ENCODE assay signal across 17 mouse cellular contexts in the genomic region with DNA sequence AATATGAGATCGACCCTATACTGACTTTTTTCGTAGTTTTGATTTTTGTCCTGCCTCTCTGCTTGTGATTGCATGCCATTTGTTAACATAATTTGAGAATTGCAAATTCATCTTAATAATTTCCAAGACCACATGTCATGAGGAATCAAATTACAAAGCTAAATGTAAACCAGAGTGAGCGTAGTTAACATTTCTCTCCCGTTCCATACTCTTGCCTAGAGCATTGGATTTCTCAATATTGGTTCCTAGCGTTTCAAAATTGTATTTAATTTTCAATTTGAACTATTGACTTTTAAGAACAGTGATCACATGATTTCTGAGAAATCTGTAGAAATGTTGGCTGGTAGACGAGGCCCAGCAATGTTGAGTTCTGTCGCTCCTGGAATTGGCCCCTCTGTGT. TPM values are rescaled to one million over a fixed set of nuclear protein-coding genes. Genes with fewer than 3 reads are reported as not detected.
A peak's percentile ranks its signal among the peaks of the same experiment; 100 is the strongest.
DNase-seq lines count a peak whose midpoint lies in the region; ATAC-seq and TF ChIP-seq lines count a peak whose summit lies in the region.
"Had no signal": no experiment of that assay in that cellular context is flagged by ENCODE, and none has a peak within 500 bp of the region (broad histone marks: within the 10 kb centered on the region; RNA-seq: fewer than 3 reads in every experiment).

No protein-coding gene starts in this region.

- TF ChIP-seq RAD21 in MEL (IDR thresholded peaks at IDR 0.05; ENCODE audit: low read depth, low read length), result no peak

- WGBS in embryonic facial prominence, embryonic 11.5 days, result 66% methylated on average over 7 of the region's 7 CpGs
- 79% methylated on average over 7 of the region's 7 CpGs for WGBS in embryonic facial prominence, embryonic 10.5 days
- 83% methylated on average over 7 of the region's 7 CpGs for WGBS in liver, embryonic 12.5 days (ENCODE audit: insufficient replicate concordance)
- 83% methylated on average over 7 of the region's 7 CpGs for WGBS in liver, postnatal 0 days (ENCODE audit: insufficient replicate concordance)
- 62% methylated on average over 7 of the region's 7 CpGs for WGBS in lung, postnatal 0 days
- WGBS in lung, adult 2 months, result 82% methylated on average over 7 of the region's 7 CpGs

- no peaks in the 10 kb centered on the region for H3K9me3 ChIP-seq in embryonic facial prominence, embryonic 11.5 days (replicated peaks; ENCODE audit: control insufficient read depth, low read length)
- no peaks in the 10 kb centered on the region for H3K9me3 ChIP-seq in embryonic facial prominence, embryonic 10.5 days
- no peaks in the 10 kb centered on the region for H3K9me3 ChIP-seq in liver, embryonic 12.5 days (replicated peaks)
- no peaks in the 10 kb centered on the region for H3K9me3 ChIP-seq in liver, postnatal 0 days (ENCODE audit: low read length)
- H3K9me3 ChIP-seq in lung, postnatal 0 days (ENCODE audit: low read length), result no peaks in the 10 kb centered on the region
- no peaks in the 10 kb centered on the region for H3K9me3 ChIP-seq in MEL (replicated peaks; ENCODE audit: insufficient read depth, low read length)

- peak; percentile 50 for DNase-seq in embryonic facial prominence, embryonic 11.5 days (ENCODE audit: low spot score)
- no peak for DNase-seq in embryonic facial prominence, embryonic 10.5 days (ENCODE audit: low spot score)
- no peak for DNase-seq in liver, postnatal 0 days
- DNase-seq in lung, postnatal 0 days (ENCODE audit: low spot score), result peak; percentile 70
- DNase-seq in lung, adult 2 months, result no peak
- DNase-seq in MEL (ENCODE audit: low read depth, low spot score), result no peak
- no peak for DNase-seq in B cell, adult 2 months
- DNase-seq: adrenal gland, adult 8-10 months; adrenal gland, postnatal 25 days; cerebellum, adult 11 months; cerebellum, adult 11-12 months; cerebellum, adult 18-20 months had no signal

- ATAC-seq in embryonic facial prominence, embryonic 11.5 days (replicated peaks; ENCODE audit: insufficient number of reproducible peaks, low FRiP score, low TSS enrichment, low read depth), result no peak
- no peak for ATAC-seq in liver, embryonic 12.5 days
- no peak for ATAC-seq in liver, postnatal 0 days
- ATAC-seq in lung, postnatal 0 days, result peak; percentile 13; the same call in 1 of the 2 replicates
- ATAC-seq: activated CD4-positive, CD25-positive, alpha-beta regulatory T cell, adult 4 months; CD4-positive, CD25-positive, alpha-beta regulatory T cell, adult 4 months; Patski had no signal

- no peak overlapping the region for H3K4me2 ChIP-seq in embryonic facial prominence, embryonic 11.5 days (ENCODE audit: low read depth, low read length)
- no peak overlapping the region for H3K4me2 ChIP-seq in liver, embryonic 12.5 days
- H3K4me2 ChIP-seq in liver, postnatal 0 days (ENCODE audit: low read depth, low read length), result no peak overlapping the region
- H3K4me2 ChIP-seq in lung, postnatal 0 days (replicated peaks; ENCODE audit: low read depth, low read length), result no peak overlapping the region

- H3K79me2 ChIP-seq in MEL (ENCODE audit: control insufficient read depth, insufficient read depth, low read length, poor library complexity), result peaks cover 17% of the 10 kb centered on the region

- TF ChIP-seq POLR2A in lung, adult 2 months (IDR thresholded peaks at IDR 0.05; ENCODE audit: borderline replicate concordance, extremely low read depth, low read depth, low read length), result no peak
- no peak for TF ChIP-seq POLR2A in MEL (IDR thresholded peaks at IDR 0.05; ENCODE audit: control insufficient read depth in 1 of 2, insufficient read depth in 1 of 2, low read depth in 1 of 2, low read length in 2 of 2, poor library complexity in 1 of 2)

- no peak for TF ChIP-seq CTCF in liver, postnatal 0 days (IDR thresholded peaks at IDR 0.05; ENCODE audit: low read depth)
- TF ChIP-seq CTCF in lung, postnatal 0 days (IDR thresholded peaks at IDR 0.05), result no peak
- no peak for TF ChIP-seq CTCF in lung, adult 2 months (IDR thresholded peaks at IDR 0.05; ENCODE audit: insufficient read depth, low read length)
- TF ChIP-seq CTCF in MEL (IDR thresholded peaks at IDR 0.05 in 2 of 3, conservative IDR thresholded peaks at IDR 0.05 in 1 of 3; ENCODE audit: control insufficient read depth in 1 of 3, insufficient read depth in 1 of 3, low read depth in 2 of 3, low read length in 3 of 3, poor library complexity in 1 of 3, severe bottlenecking in 1 of 3), result no peak

- no peak overlapping the region for H3K9ac ChIP-seq in embryonic facial prominence, embryonic 11.5 days (replicated peaks; ENCODE audit: low read length)
- H3K9ac ChIP-seq in liver, embryonic 12.5 days, result no peak overlapping the region
- no peak overlapping the region for H3K9ac ChIP-seq in liver, postnatal 0 days (replicated peaks)
- no peak overlapping the region for H3K9ac ChIP-seq in lung, postnatal 0 days (replicated peaks; ENCODE audit: low read depth)
- H3K9ac ChIP-seq in MEL (ENCODE audit: control insufficient read depth, low read depth, low read length, poor library complexity, severe bottlenecking), result no peak overlapping the region

- TF ChIP-seq EP300 in liver, postnatal 0 days (IDR thresholded peaks at IDR 0.05; ENCODE audit: low read depth), result no peak
- 0 out of 2 replicates have a peak, but pooled peaks have one; percentile 9 for TF ChIP-seq EP300 in lung, postnatal 0 days (IDR thresholded peaks at IDR 0.05)
- TF ChIP-seq EP300 in MEL (IDR thresholded peaks at IDR 0.05; ENCODE audit: low read depth in 1 of 2, low read length in 2 of 2), result no peak

- no peak overlapping the region for H3K27ac ChIP-seq in embryonic facial prominence, embryonic 11.5 days (replicated peaks; ENCODE audit: low read depth, low read length)
- no peak overlapping the region for H3K27ac ChIP-seq in embryonic facial prominence, embryonic 10.5 days (replicated peaks)
- H3K27ac ChIP-seq in liver, embryonic 12.5 days, result 0 out of 2 replicates have a peak overlapping the region, but pooled peaks have one; percentile 71
- no peak overlapping the region for H3K27ac ChIP-seq in liver, postnatal 0 days (ENCODE audit: low read depth)
- no peak overlapping the region for H3K27ac ChIP-seq in lung, postnatal 0 days (ENCODE audit: low read length)
- peak overlapping the region; percentile 96 for H3K27ac ChIP-seq in MEL (ENCODE audit: control insufficient read depth, low read depth, low read length)

- no peaks in the 10 kb centered on the region for H3K4me1 ChIP-seq in embryonic facial prominence, embryonic 11.5 days (ENCODE audit: control insufficient read depth, insufficient read depth, low read length)
- H3K4me1 ChIP-seq in embryonic facial prominence, embryonic 10.5 days, result peaks cover 67% of the 10 kb centered on the region
- H3K4me1 ChIP-seq in liver, embryonic 12.5 days, result peaks cover 73% of the 10 kb centered on the region
- H3K4me1 ChIP-seq in liver, postnatal 0 days (ENCODE audit: insufficient read depth), result peaks cover 20% of the 10 kb centered on the region
- peaks cover 16% of the 10 kb centered on the region; the same call in 1 of the 2 replicates for H3K4me1 ChIP-seq in lung, postnatal 0 days (ENCODE audit: insufficient read depth, low read depth, low read length)
- peaks cover 6% of the 10 kb centered on the region for H3K4me1 ChIP-seq in lung, adult 2 months (ENCODE audit: control insufficient read depth, insufficient read depth, low read length)
- peaks cover 27 to 34% of the 10 kb centered on the region in 2 experiments for H3K4me1 ChIP-seq in MEL (ENCODE audit: control insufficient read depth in 1 of 2, insufficient read depth in 2 of 2, low read length in 2 of 2)

- no peak overlapping the region for H3K4me3 ChIP-seq in embryonic facial prominence, embryonic 11.5 days (ENCODE audit: low read depth, low read length)
- H3K4me3 ChIP-seq in embryonic facial prominence, embryonic 10.5 days, result no peak overlapping the region
- H3K4me3 ChIP-seq in liver, embryonic 12.5 days, result no peak overlapping the region
- no peak overlapping the region for H3K4me3 ChIP-seq in liver, postnatal 0 days (ENCODE audit: low read depth, low read length)
- H3K4me3 ChIP-seq in lung, postnatal 0 days (ENCODE audit: low read depth, low read length), result no peak overlapping the region
- H3K4me3 ChIP-seq in lung, adult 2 months (replicated peaks; ENCODE audit: extremely low read depth, low read depth, low read length), result no peak overlapping the region
- no peak overlapping the region for H3K4me3 ChIP-seq in MEL (ENCODE audit: control insufficient read depth in 1 of 2, insufficient read depth in 1 of 2, low read depth in 2 of 2, low read length in 2 of 2)

- no peaks in the 10 kb centered on the region for H3K27me3 ChIP-seq in embryonic facial prominence, embryonic 11.5 days (ENCODE audit: control insufficient read depth, insufficient read depth, low read length)
- H3K27me3 ChIP-seq in embryonic facial prominence, embryonic 10.5 days (replicated peaks; ENCODE audit: low read depth, poor library complexity, severe bottlenecking), result no peaks in the 10 kb centered on the region
- H3K27me3 ChIP-seq in liver, embryonic 12.5 days (replicated peaks), result no peaks in the 10 kb centered on the region
- H3K27me3 ChIP-seq in liver, postnatal 0 days (ENCODE audit: insufficient read depth, low read length), result 0 out of 2 replicates have a peak, but pooled peaks cover 6% of the 10 kb centered on the region
- H3K27me3 ChIP-seq in lung, postnatal 0 days (replicated peaks; ENCODE audit: insufficient read depth, low read length), result no peaks in the 10 kb centered on the region
- H3K27me3 ChIP-seq in MEL (ENCODE audit: control insufficient read depth in 1 of 2, insufficient read depth in 2 of 2, low read length in 2 of 2), result no peaks in the 10 kb centered on the region
- H3K27me3 ChIP-seq: Patski had no signal

- H3K36me3 ChIP-seq in embryonic facial prominence, embryonic 11.5 days (replicated peaks; ENCODE audit: control insufficient read depth, insufficient read depth, low read depth, low read length), result no peaks in the 10 kb centered on the region
- peaks cover 6% of the 10 kb centered on the region for H3K36me3 ChIP-seq in embryonic facial prominence, embryonic 10.5 days (replicated peaks)
- H3K36me3 ChIP-seq in liver, embryonic 12.5 days, result peaks cover 4% of the 10 kb centered on the region; the same call in 1 of the 2 replicates
- no peaks in the 10 kb centered on the region; the same call in 1 of the 2 replicates for H3K36me3 ChIP-seq in liver, postnatal 0 days (replicated peaks; ENCODE audit: insufficient read depth, low read length)
- no peaks in the 10 kb centered on the region for H3K36me3 ChIP-seq in lung, postnatal 0 days (ENCODE audit: insufficient read depth, low read length)
- H3K36me3 ChIP-seq in MEL (ENCODE audit: control insufficient read depth in 1 of 2, insufficient read depth in 2 of 2, low read length in 2 of 2), result peaks cover 0 to 39% of the 10 kb centered on the region in 2 experiments; a peak in 2 of 4 replicates
- H3K36me3 ChIP-seq: G1E had no signal

RNA-seq across cellular contexts. Expression of a gene that starts 30.8 kb away (rescaled TPM):
- polyA plus RNA-seq in embryonic facial prominence, embryonic 11.5 days (2014; fragmentation: Nextera tagmentation; extraction: Ambion mirVana), result 19.4 and 20.2 TPM in 2 replicates
- polyA plus RNA-seq in embryonic facial prominence, embryonic 10.5 days (2016; fragmentation: Nextera tagmentation; extraction: Ambion mirVana), result 22.6 and 25.2 TPM in 2 replicates
- polyA plus RNA-seq in liver, embryonic 12.5 days (2016; fragmentation: Nextera tagmentation; extraction: Ambion mirVana), result 8.5 and 9.6 TPM in 2 replicates
- polyA plus RNA-seq in liver, postnatal 0 days (2015; fragmentation: Nextera tagmentation; extraction: Ambion mirVana), result 2.7 and 2.9 TPM in 2 replicates
- 15.9 and 18.8 TPM in 2 replicates for polyA plus RNA-seq in lung, postnatal 0 days (2015; fragmentation: Nextera tagmentation; extraction: Ambion mirVana)
- polyA plus RNA-seq in lung, adult 2 months (2012; rRNA removed), result 12.2 and 16.9 TPM in 2 replicates
- total RNA-seq in MEL (2012; rRNA removed), result 11.9 and 13.8 TPM in 2 replicates
- 10 to 100 TPM in 1 of 2 experiments, not detected in 1; 11.8 TPM for polyA plus RNA-seq in MEL (2012; ENCODE audit: insufficient read depth in 1 of 2, insufficient read length in 2 of 2, low read depth in 1 of 2, low replicate concordance in 2 of 2, missing spikeins in 1 of 2)

Comparison
In these comparisons a context has a peak if more than half of its experiments do, and no peak if none do; other contexts are left out.
1. DNase-seq: peak in embryonic facial prominence, embryonic 11.5 days (single experiment) and lung, postnatal 0 days (single experiment); none in embryonic facial prominence, embryonic 10.5 days (single experiment), liver, postnatal 0 days (single experiment), lung, adult 2 months (single experiment), MEL (single experiment) and B cell, adult 2 months (0 of 2).
2. H3K27ac ChIP-seq: peak in liver, embryonic 12.5 days (single experiment) and MEL (single experiment); none in embryonic facial prominence, embryonic 11.5 days (single experiment), embryonic facial prominence, embryonic 10.5 days (single experiment), liver, postnatal 0 days (single experiment) and lung, postnatal 0 days (single experiment).